Mouse (Mus musculus) midbrain, embryonic 11.5 days (tissue): ENCODE measurements around the gene Cd2. TPM values are rescaled to one million over a fixed set of nuclear protein-coding genes. Genes with fewer than 3 reads are reported as not detected.
A peak's percentile ranks its signal among the peaks of the same experiment; 100 is the strongest.

ENCODE experiments used
- ATAC-seq: fragments of 200-750 bp; cut with Nextera tagmentation; 2 replicates; pipeline ENCODE4 v1.8.0; 2017; ENCODE audit warnings: moderate TSS enrichment, moderate library complexity; ENCODE audit not compliant: low FRiP score
- DNase-seq: peaks from one replicate; pipeline ENCODE4 v3.0.0; 2015; ENCODE audit warnings: low spot score; ENCODE audit errors: missing footprints
- H3K27ac ChIP-seq: fragments of 300-500 bp; sonication (generic); 2 replicates; pipeline ENCODE4 v1.5.1; 2014; ENCODE audit warnings: low read depth, low read length
- H3K27me3 ChIP-seq: fragments of 300-500 bp; sonication (generic); 2 replicates; pipeline ENCODE4 v1.6.1; 2014; ENCODE audit warnings: mild to moderate bottlenecking, low read length, moderate library complexity, mixed read lengths; ENCODE audit not compliant: control insufficient read depth, insufficient read depth
- H3K36me3 ChIP-seq: fragments of 300-500 bp; sonication (generic); 2 replicates; pipeline ENCODE4 v1.6.1; 2014; ENCODE audit warnings: mild to moderate bottlenecking, low read length, moderate library complexity, mixed read lengths; ENCODE audit not compliant: control insufficient read depth, insufficient read depth
- H3K4me1 ChIP-seq: fragments of 300-500 bp; sonication (generic); 2 replicates; pipeline ENCODE4 v1.6.1; 2014; ENCODE audit warnings: low read length; ENCODE audit not compliant: control insufficient read depth, insufficient read depth
- H3K4me2 ChIP-seq: fragments of 300-500 bp; sonication (generic); 2 replicates; pipeline ENCODE4 v1.6.1; 2014; ENCODE audit warnings: mild to moderate bottlenecking, moderate library complexity
- H3K4me3 ChIP-seq: fragments of 300-500 bp; sonication (generic); 2 replicates; pipeline ENCODE4 v1.5.1; 2014; ENCODE audit warnings: low read depth, low read length
- H3K9ac ChIP-seq: fragments of 300-500 bp; sonication (generic); 2 replicates; pipeline ENCODE4 v1.6.1; 2014; ENCODE audit warnings: low read length
- H3K9me3 ChIP-seq: fragments of 300-500 bp; sonication (generic); 2 replicates; pipeline ENCODE4 v1.6.1; 2016; ENCODE audit warnings: low read length; ENCODE audit not compliant: control insufficient read depth
- WGBS: fragments of 180-500 bp; shearing (Covaris S2); extraction: QIAGEN DNeasy Blood & Tissue Kit; methylation state at CpG from one replicate; pipeline ENCODE4 v1.1.7; 2014; 5-methylcytosine and 5-hydroxymethylcytosine counted together
- polyA plus RNA-seq: library from polyadenylated mRNA; unstranded; fragments of >200 nt; fragmentation: Nextera tagmentation; extraction: Ambion mirVana; gene quantifications from 2 replicates; pipeline ENCODE4 v1.2.1, GENCODE M21; 2014

Cd2 gene
- polyA plus RNA-seq, 1 experiment from 2014 or later, result not detected

- Histone ChIP-seq H3K9me3 (no peaks in the 10 kb centered on the region), H3K36me3 (no peaks in the 10 kb centered on the region), H3K27me3 (peaks cover 3% of the 10 kb centered on the region), H3K4me2 (no peak overlapping the region), H3K4me3 (no peak overlapping the region), H3K4me1 (peaks cover 7% of the 10 kb centered on the region), H3K9ac (no peak overlapping the region), H3K27ac (no peak overlapping the region)
- DNase-seq (peak; percentile 99), ATAC-seq (peak; percentile 76)
- WGBS, result 7% methylated on average over 11 of the region's 11 CpGs
Measured at GRCm38 (mm10) chr3:101295366-101295867, 7.7 kb upstream of the Cd2 start.

GRCm38 (mm10) chr3:101294487-101295365, 7.0 kb upstream of the Cd2 start:
- Histone ChIP-seq H3K27me3 (peaks cover 3% of the 10 kb centered on the region), H3K4me2 (no peak overlapping the region), H3K4me1 (peaks cover 1% of the 10 kb centered on the region; the same call in 1 of the 2 replicates), H3K9ac (no peak overlapping the region), H3K36me3 (no peaks in the 10 kb centered on the region), H3K9me3 (no peaks in the 10 kb centered on the region), H3K27ac (no peak overlapping the region), H3K4me3 (no peak overlapping the region)
- ATAC-seq (peak; percentile 54), DNase-seq (no peak)
- WGBS, result 73% methylated on average over 10 of the region's 10 CpGs

GRCm38 (mm10) chr3:101293571-101294135, 5.9 kb upstream of the Cd2 start:
- WGBS, result 84% methylated on average over 8 of the region's 8 CpGs

GRCm38 (mm10) chr3:101292611-101293010, 4.9 kb upstream of the Cd2 start:
- Histone ChIP-seq H3K27ac (no peak overlapping the region), H3K9me3 (no peaks in the 10 kb centered on the region), H3K9ac (no peak overlapping the region), H3K4me1 (no peaks in the 10 kb centered on the region), H3K36me3 (no peaks in the 10 kb centered on the region), H3K27me3 (peaks cover 3% of the 10 kb centered on the region), H3K4me2 (no peak overlapping the region), H3K4me3 (no peak overlapping the region)
- no peak for ATAC-seq
- WGBS, result 87% methylated on average over 5 of the region's 5 CpGs
- DNase-seq, result no peak

More at GRCm38 (mm10) chr3:101293571-101294135, 5.9 kb upstream of the Cd2 start:
- Histone ChIP-seq H3K4me1 (no peaks in the 10 kb centered on the region), H3K4me3 (no peak overlapping the region), H3K9ac (no peak overlapping the region), H3K36me3 (no peaks in the 10 kb centered on the region), H3K9me3 (no peaks in the 10 kb centered on the region), H3K27me3 (peaks cover 3% of the 10 kb centered on the region), H3K4me2 (no peak overlapping the region), H3K27ac (no peak overlapping the region)
- DNase-seq (no peak), ATAC-seq (no peak)

- no peak overlapping the region for H3K9ac ChIP-seq
- H3K9me3 ChIP-seq, result no peaks in the 10 kb centered on the region
- no peaks in the 10 kb centered on the region for H3K4me1 ChIP-seq
- no peak for ATAC-seq
- WGBS, result 90% methylated on average over 19 of the region's 19 CpGs
- no peak for DNase-seq
- H3K36me3 ChIP-seq, result no peaks in the 10 kb centered on the region
- no peak overlapping the region for H3K4me3 ChIP-seq
- H3K27ac ChIP-seq, result no peak overlapping the region
- no peak overlapping the region for H3K4me2 ChIP-seq
- no peaks in the 10 kb centered on the region for H3K27me3 ChIP-seq
Measured at GRCm38 (mm10) chr3:101290587-101291520, 3.1 kb upstream of the Cd2 start.

GRCm38 (mm10) chr3:101290036-101290435, 2.3 kb upstream of the Cd2 start:
- no peak overlapping the region for H3K27ac ChIP-seq
- ATAC-seq, result no peak
- 94% methylated on average over 7 of the region's 7 CpGs for WGBS

GRCm38 (mm10) chr3:101289406-101289805, 1.7 kb upstream of the Cd2 start:
- H3K36me3 ChIP-seq, result no peaks in the 10 kb centered on the region
- 89% methylated on average over 3 of the region's 3 CpGs for WGBS

More at GRCm38 (mm10) chr3:101290036-101290435, 2.3 kb upstream of the Cd2 start:
- H3K9me3 ChIP-seq, result no peaks in the 10 kb centered on the region
- no peaks in the 10 kb centered on the region for H3K4me1 ChIP-seq
- no peak overlapping the region for H3K9ac ChIP-seq
- no peaks in the 10 kb centered on the region for H3K27me3 ChIP-seq
- no peaks in the 10 kb centered on the region for H3K36me3 ChIP-seq
- no peak overlapping the region for H3K4me2 ChIP-seq
- no peak overlapping the region for H3K4me3 ChIP-seq
- no peak for DNase-seq

GRCm38 (mm10) chr3:101286336-101287325, 1.1 kb downstream of the Cd2 start:
- no peak for ATAC-seq
- 89% methylated on average over 12 of the region's 12 CpGs for WGBS

More at GRCm38 (mm10) chr3:101289406-101289805, 1.7 kb upstream of the Cd2 start:
- Histone ChIP-seq H3K4me3 (no peak overlapping the region), H3K27ac (no peak overlapping the region), H3K4me2 (no peak overlapping the region), H3K4me1 (no peaks in the 10 kb centered on the region), H3K9ac (no peak overlapping the region), H3K9me3 (no peaks in the 10 kb centered on the region), H3K27me3 (no peaks in the 10 kb centered on the region)
- DNase-seq, result no peak
- ATAC-seq, result no peak

More at GRCm38 (mm10) chr3:101286336-101287325, 1.1 kb downstream of the Cd2 start:
- Histone ChIP-seq H3K9me3 (no peaks in the 10 kb centered on the region), H3K36me3 (no peaks in the 10 kb centered on the region), H3K27me3 (no peaks in the 10 kb centered on the region), H3K4me3 (no peak overlapping the region), H3K4me1 (no peaks in the 10 kb centered on the region), H3K27ac (no peak overlapping the region), H3K9ac (no peak overlapping the region), H3K4me2 (no peak overlapping the region)
- no peak for DNase-seq
